Comparison of ENCODE assay signal across 13 mouse cellular contexts in genomic region chr6:108410771-108411170, GRCm38 (mm10).
DNase-seq lines count a peak whose midpoint lies in the region; ATAC-seq lines count a peak whose summit lies in the region.
"Had no signal": no experiment of that assay in that cellular context is flagged by ENCODE, and none has a peak within 500 bp of the region (broad histone marks: within the 10 kb centered on the region; RNA-seq: fewer than 3 reads in every experiment).

No protein-coding gene starts in this region.

- DNase-seq in cerebellum, postnatal 10 days, result peak; percentile 44 to 53
- peak; percentile 39 for DNase-seq in kidney, adult 9 months
- peak; percentile 22 to 47 for DNase-seq in kidney, postnatal 4 days
- peak; percentile 60 for DNase-seq in testis, postnatal 10 days (ENCODE audit: low spot score)
- no peak for DNase-seq in spleen, adult 12 weeks (ENCODE audit: low spot score)
- no peak for DNase-seq in left cerebral cortex, adult 11 months (ENCODE audit: low spot score)
- DNase-seq: cerebellum, adult 11 months; liver, postnatal 0 days; spleen, adult 18-20 months had no signal

- no peaks in the 10 kb centered on the region for H3K27me3 ChIP-seq in kidney, embryonic 15.5 days
- H3K27me3 ChIP-seq: neural tube, embryonic 12.5 days; Patski had no signal

- peaks cover 67% of the 10 kb centered on the region for H3K36me3 ChIP-seq in kidney, embryonic 15.5 days

- H3K4me1 ChIP-seq in kidney, embryonic 15.5 days, result no peaks in the 10 kb centered on the region
- H3K4me1 ChIP-seq: neural tube, embryonic 12.5 days had no signal

- no peak overlapping the region for H3K9ac ChIP-seq in kidney, embryonic 15.5 days
- H3K9ac ChIP-seq: liver, postnatal 0 days; neural tube, embryonic 12.5 days had no signal

- no peak overlapping the region for H3K27ac ChIP-seq in kidney, embryonic 15.5 days
- H3K27ac ChIP-seq: neural tube, embryonic 12.5 days had no signal

- H3K4me3 ChIP-seq in kidney, embryonic 15.5 days (replicated peaks), result no peak overlapping the region
- H3K4me3 ChIP-seq: neural tube, embryonic 12.5 days had no signal

- no peaks in the 10 kb centered on the region for H3K9me3 ChIP-seq in kidney, embryonic 15.5 days (replicated peaks)
- H3K9me3 ChIP-seq: neural tube, embryonic 12.5 days had no signal

- H3K4me2 ChIP-seq in kidney, embryonic 15.5 days, result no peak overlapping the region
- H3K4me2 ChIP-seq: neural tube, embryonic 12.5 days had no signal

- WGBS in kidney, embryonic 15.5 days, result 75% methylated on average over 16 of the region's 16 CpGs

- no peak for ATAC-seq in cerebellum, adult (ENCODE audit: insufficient number of reproducible peaks, low FRiP score, low TSS enrichment)
- ATAC-seq in kidney, embryonic 15.5 days (replicated peaks; ENCODE audit: low FRiP score), result no peak
- ATAC-seq: liver, postnatal 0 days; Patski had no signal

Comparison
In these comparisons a context has a peak if more than half of its experiments do, and no peak if none do; other contexts are left out.
1. DNase-seq: peak in cerebellum, postnatal 10 days (2 of 2), kidney, adult 9 months (single experiment), kidney, postnatal 4 days (2 of 2) and testis, postnatal 10 days (single experiment); none in spleen, adult 12 weeks (single experiment) and left cerebral cortex, adult 11 months (single experiment).